Mouse (Mus musculus): ENCODE data around the gene Polr1b. TPM values are rescaled to one million over a fixed set of nuclear protein-coding genes. Genes with fewer than 3 reads are reported as not detected.
A peak's percentile ranks its signal among the peaks of the same experiment; 100 is the strongest.

Polr1b gene
- 9.2 and 11.5 TPM in 2 replicates for polyA plus RNA-seq (2014; fragmentation: Nextera tagmentation; extraction: Ambion mirVana)

DNA sequence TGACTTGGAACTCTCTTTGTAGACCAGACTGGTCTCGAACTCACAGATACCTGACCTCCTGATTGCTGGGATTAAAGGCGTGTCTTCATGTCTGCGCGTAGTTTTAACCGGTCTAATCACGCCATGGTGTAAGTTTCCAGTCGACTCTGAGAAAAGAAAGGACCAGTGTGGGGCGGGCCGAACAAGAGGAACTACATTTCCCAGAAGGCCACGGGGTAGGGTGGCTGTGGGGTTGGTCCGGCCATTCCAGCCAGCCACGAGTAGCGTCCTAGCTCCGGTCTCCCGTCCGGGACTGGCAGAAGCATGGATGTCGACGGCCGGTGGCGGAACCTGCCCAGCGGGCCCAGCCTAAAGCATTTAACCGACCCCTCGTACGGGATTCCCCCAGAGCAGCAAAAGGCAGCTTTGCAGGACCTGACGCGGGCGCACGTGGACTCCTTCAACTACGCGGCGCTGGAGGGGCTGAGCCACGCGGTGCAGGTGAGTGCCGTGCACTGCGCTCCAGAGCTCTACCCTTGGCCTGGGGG is at the start of gene Polr1b:
Polr1b (plus strand) TSS at position 212 of the 527 bp plus-strand sequence.
- H3K27ac ChIP-seq (replicated peaks; ENCODE audit: low read depth, low read length), result no peak within 1 kb of the TSS
- WGBS, result under 1% methylated on average over 34 of the region's 35 CpGs
- H3K9ac ChIP-seq (ENCODE audit: low read depth, low read length), result peak within 1 kb of the TSS; percentile 71
- peak within 1 kb of the TSS; percentile 58 for H3K4me2 ChIP-seq (ENCODE audit: low read depth, low read length)
- DNase-seq (ENCODE audit: low spot score) (peak; percentile 97), ATAC-seq (ENCODE audit: low read depth) (peak; percentile 100)
- H3K36me3 ChIP-seq (ENCODE audit: control insufficient read depth, insufficient read depth, low read length), result peaks cover 32% of the 10 kb centered on the region
- H3K9me3 ChIP-seq (ENCODE audit: control insufficient read depth, low read length), result no peaks in the 10 kb centered on the region
- peak within 1 kb of the TSS; percentile 71 for H3K4me3 ChIP-seq (ENCODE audit: low read depth, low read length)
- H3K4me1 ChIP-seq (ENCODE audit: control insufficient read depth, insufficient read depth, low read length), result no peaks in the 10 kb centered on the region; the same call in 1 of the 2 replicates
- H3K27me3 ChIP-seq (replicated peaks; ENCODE audit: control insufficient read depth, insufficient read depth, low read length), result no peaks in the 10 kb centered on the region

DNA sequence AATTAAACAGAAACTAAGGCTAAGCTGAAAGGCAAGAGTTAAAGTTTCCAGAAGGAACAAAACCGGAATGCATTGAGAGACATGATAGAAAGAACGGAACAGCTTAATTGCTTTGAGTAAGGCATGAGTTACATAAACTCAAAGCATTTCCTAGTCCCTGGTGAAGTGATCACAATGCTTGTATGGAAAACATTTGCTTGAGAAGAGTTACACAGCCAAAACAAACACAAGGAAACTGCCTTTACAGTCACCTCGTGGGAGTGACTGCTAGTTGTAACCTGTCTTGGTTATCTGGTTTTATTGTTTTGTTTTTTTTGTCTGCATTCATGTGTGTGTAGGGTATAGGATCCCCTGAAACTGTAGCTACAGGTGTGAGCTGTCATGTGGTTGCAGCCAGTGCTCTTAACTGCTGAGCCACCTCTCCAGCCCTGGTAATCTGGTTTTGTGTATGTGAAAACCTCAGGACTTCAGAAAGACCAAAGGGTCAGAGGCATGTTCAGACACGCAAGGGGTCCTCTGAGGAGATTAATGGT is 48.3 kb upstream of the Polr1b start:
- Histone ChIP-seq H3K27ac (replicated peaks; ENCODE audit: low read depth, low read length) (no peak overlapping the region), H3K9me3 (ENCODE audit: control insufficient read depth, low read length) (0 out of 2 replicates have a peak, but pooled peaks cover 6% of the 10 kb centered on the region), H3K4me1 (ENCODE audit: control insufficient read depth, insufficient read depth, low read length) (no peaks in the 10 kb centered on the region), H3K36me3 (ENCODE audit: control insufficient read depth, insufficient read depth, low read length) (no peaks in the 10 kb centered on the region), H3K4me2 (ENCODE audit: low read depth, low read length) (no peak overlapping the region), H3K9ac (ENCODE audit: low read depth, low read length) (no peak overlapping the region), H3K27me3 (replicated peaks; ENCODE audit: control insufficient read depth, insufficient read depth, low read length) (no peaks in the 10 kb centered on the region), H3K4me3 (ENCODE audit: low read depth, low read length) (no peak overlapping the region)
- 41% methylated on average over 4 of the region's 4 CpGs for WGBS
- ATAC-seq (ENCODE audit: low read depth) (no peak), DNase-seq (ENCODE audit: low spot score) (peak; percentile 23)

DNA sequence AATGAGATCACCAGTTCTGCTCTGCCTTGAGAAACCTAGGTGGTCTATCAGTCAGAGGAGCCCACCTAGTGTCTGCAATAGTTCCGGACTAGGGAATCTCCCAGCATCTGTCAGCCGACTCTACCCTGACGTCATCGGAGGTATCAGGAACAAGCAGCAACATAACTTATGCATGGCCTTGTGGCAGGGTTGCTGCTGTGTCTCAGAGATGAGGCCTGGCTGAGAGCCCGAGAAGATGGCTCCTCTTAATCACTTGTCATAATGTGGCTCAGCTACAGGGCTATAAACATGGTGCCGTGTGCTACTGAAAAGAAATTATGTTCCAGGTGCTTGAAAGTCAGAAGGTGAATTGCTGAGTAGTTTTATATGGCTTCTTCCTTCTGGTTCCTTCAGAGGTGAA is 45.1 kb upstream of the Polr1b start:
- DNase-seq (ENCODE audit: low spot score) (no peak), ATAC-seq (ENCODE audit: low read depth) (no peak)
- no peak overlapping the region for H3K4me3 ChIP-seq (ENCODE audit: low read depth, low read length)
- no peak overlapping the region for H3K9ac ChIP-seq (ENCODE audit: low read depth, low read length)
- H3K4me2 ChIP-seq (ENCODE audit: low read depth, low read length), result no peak overlapping the region
- H3K27me3 ChIP-seq (replicated peaks; ENCODE audit: control insufficient read depth, insufficient read depth, low read length), result no peaks in the 10 kb centered on the region
- no peak overlapping the region for H3K27ac ChIP-seq (replicated peaks; ENCODE audit: low read depth, low read length)
- no peaks in the 10 kb centered on the region for H3K36me3 ChIP-seq (ENCODE audit: control insufficient read depth, insufficient read depth, low read length)
- 86% methylated on average over 6 of the region's 6 CpGs for WGBS
- peaks cover 14% of the 10 kb centered on the region; the same call in 1 of the 2 replicates for H3K9me3 ChIP-seq (ENCODE audit: control insufficient read depth, low read length)
- no peaks in the 10 kb centered on the region for H3K4me1 ChIP-seq (ENCODE audit: control insufficient read depth, insufficient read depth, low read length)

DNA sequence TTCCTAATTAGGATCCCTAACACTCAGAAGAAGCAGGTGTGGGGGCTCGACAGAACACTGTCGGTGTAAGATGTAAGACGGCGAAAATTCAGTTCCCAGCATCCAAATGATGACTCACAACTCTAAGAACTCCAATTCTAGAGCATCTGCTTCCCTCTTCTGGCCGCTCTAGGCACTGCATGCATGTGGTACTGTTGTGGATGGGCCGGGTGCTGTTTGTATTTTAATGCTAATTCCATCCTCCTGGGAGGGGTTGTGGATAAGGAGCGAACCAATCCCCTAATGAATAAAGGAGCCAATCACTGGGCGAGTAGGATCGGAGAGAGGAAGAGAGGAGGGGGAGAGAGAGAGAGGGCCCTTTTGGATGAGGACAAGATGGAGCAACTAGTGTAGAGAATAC is 44.2 kb upstream of the Polr1b start:
- 43% methylated on average over 9 of the region's 9 CpGs for WGBS
- ATAC-seq (ENCODE audit: low read depth), result no peak
- H3K36me3 ChIP-seq (ENCODE audit: control insufficient read depth, insufficient read depth, low read length), result no peaks in the 10 kb centered on the region
- no peaks in the 10 kb centered on the region for H3K27me3 ChIP-seq (replicated peaks; ENCODE audit: control insufficient read depth, insufficient read depth, low read length)
- H3K9ac ChIP-seq (ENCODE audit: low read depth, low read length), result no peak overlapping the region
- peaks cover 14% of the 10 kb centered on the region; the same call in 1 of the 2 replicates for H3K9me3 ChIP-seq (ENCODE audit: control insufficient read depth, low read length)
- no peaks in the 10 kb centered on the region for H3K4me1 ChIP-seq (ENCODE audit: control insufficient read depth, insufficient read depth, low read length)
- no peak for DNase-seq (ENCODE audit: low spot score)
- no peak overlapping the region for H3K4me2 ChIP-seq (ENCODE audit: low read depth, low read length)
- no peak overlapping the region for H3K4me3 ChIP-seq (ENCODE audit: low read depth, low read length)
- no peak overlapping the region for H3K27ac ChIP-seq (replicated peaks; ENCODE audit: low read depth, low read length)

DNA sequence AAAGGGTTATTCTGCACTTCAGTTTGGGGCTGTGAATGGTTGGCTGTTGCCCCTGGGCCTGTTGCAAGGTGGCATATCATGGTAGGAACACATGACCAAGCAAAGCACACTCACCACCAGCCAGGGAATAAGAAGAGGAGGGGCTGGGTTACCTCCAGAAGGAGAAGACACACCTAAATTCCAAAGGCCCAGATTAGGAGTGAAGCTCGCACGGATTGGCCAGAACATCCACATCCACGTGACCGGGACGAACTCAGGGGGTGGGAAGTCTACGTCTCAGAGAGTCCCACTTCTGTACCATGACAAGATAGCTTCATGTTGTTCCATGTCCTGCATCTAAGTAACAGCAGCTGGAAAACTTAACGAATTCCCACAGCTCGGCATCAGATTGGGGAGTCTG is 43.5 kb upstream of the Polr1b start:
- H3K27me3 ChIP-seq (replicated peaks; ENCODE audit: control insufficient read depth, insufficient read depth, low read length), result no peaks in the 10 kb centered on the region
- H3K36me3 ChIP-seq (ENCODE audit: control insufficient read depth, insufficient read depth, low read length), result no peaks in the 10 kb centered on the region
- no peak overlapping the region for H3K27ac ChIP-seq (replicated peaks; ENCODE audit: low read depth, low read length)
- ATAC-seq (ENCODE audit: low read depth) (no peak), DNase-seq (ENCODE audit: low spot score) (no peak)
- 94% methylated on average over 8 of the region's 8 CpGs for WGBS
- H3K9me3 ChIP-seq (ENCODE audit: control insufficient read depth, low read length), result peaks cover 14% of the 10 kb centered on the region; the same call in 1 of the 2 replicates
- no peaks in the 10 kb centered on the region for H3K4me1 ChIP-seq (ENCODE audit: control insufficient read depth, insufficient read depth, low read length)
- no peak overlapping the region for H3K4me3 ChIP-seq (ENCODE audit: low read depth, low read length)
- H3K9ac ChIP-seq (ENCODE audit: low read depth, low read length), result no peak overlapping the region
- H3K4me2 ChIP-seq (ENCODE audit: low read depth, low read length), result no peak overlapping the region

DNA sequence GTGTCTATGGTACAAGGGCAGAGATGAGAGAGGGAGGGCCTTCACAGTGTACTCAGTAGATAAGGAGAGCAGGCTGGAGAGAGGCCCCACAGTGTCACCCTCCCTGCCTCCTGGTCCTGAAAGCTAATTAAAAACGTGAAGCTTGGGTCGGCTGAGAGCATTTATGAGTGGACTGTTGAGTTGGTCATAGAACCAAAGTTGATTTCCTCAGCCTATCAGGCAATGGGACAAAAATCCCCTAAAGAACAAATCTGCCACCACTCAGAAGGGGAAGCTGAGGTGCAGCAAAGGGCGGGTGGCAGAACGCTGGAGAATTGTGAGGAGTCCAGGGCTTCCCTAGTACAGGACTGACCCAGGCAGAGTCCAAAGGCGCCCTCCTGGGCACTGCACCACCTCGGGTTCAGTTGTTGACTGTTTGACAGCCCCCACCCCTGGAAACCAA is 42.9 kb upstream of the Polr1b start:
- no peak for DNase-seq (ENCODE audit: low spot score)
- H3K27ac ChIP-seq (replicated peaks; ENCODE audit: low read depth, low read length), result no peak overlapping the region
- H3K4me2 ChIP-seq (ENCODE audit: low read depth, low read length), result no peak overlapping the region
- H3K4me1 ChIP-seq (ENCODE audit: control insufficient read depth, insufficient read depth, low read length), result no peaks in the 10 kb centered on the region
- no peak overlapping the region for H3K9ac ChIP-seq (ENCODE audit: low read depth, low read length)
- H3K36me3 ChIP-seq (ENCODE audit: control insufficient read depth, insufficient read depth, low read length), result no peaks in the 10 kb centered on the region
- H3K9me3 ChIP-seq (ENCODE audit: control insufficient read depth, low read length), result peaks cover 14% of the 10 kb centered on the region; the same call in 1 of the 2 replicates
- 88% methylated on average over 6 of the region's 6 CpGs for WGBS
- H3K27me3 ChIP-seq (replicated peaks; ENCODE audit: control insufficient read depth, insufficient read depth, low read length), result no peaks in the 10 kb centered on the region
- no peak overlapping the region for H3K4me3 ChIP-seq (ENCODE audit: low read depth, low read length)
- ATAC-seq (ENCODE audit: low read depth), result no peak

DNA sequence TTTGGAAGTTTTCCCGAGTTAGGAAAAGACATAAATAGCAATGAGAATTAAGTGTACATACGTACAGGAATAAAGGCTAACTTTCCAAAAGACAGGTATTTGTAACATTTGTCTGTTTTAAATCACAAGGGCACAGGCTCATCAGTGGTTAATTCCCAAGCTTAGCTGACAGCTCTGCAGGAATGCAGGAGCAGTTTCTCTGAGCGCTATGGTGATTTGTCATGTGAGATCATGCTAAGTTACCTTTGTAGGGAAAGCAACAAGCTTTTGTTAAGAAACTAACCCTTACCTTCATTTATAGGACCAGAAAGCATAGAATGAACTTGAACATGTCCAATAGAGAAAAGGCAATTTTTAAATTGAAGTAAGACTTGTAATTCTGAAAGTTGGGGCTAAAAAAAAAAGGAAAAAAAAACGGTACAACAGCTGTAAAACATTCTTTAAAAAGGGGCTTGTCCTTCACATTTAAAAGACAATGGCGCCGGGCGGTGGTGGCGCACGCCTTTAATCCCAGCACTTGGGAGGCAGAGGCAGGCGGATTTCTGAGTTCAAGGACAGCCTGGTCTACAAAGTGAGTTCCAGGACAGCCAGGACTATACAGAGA is 39.2 kb upstream of the Polr1b start:
- no peak overlapping the region for H3K9ac ChIP-seq (ENCODE audit: low read depth, low read length)
- WGBS, result 71% methylated on average over 10 of the region's 10 CpGs
- no peak for DNase-seq (ENCODE audit: low spot score)

DNA sequence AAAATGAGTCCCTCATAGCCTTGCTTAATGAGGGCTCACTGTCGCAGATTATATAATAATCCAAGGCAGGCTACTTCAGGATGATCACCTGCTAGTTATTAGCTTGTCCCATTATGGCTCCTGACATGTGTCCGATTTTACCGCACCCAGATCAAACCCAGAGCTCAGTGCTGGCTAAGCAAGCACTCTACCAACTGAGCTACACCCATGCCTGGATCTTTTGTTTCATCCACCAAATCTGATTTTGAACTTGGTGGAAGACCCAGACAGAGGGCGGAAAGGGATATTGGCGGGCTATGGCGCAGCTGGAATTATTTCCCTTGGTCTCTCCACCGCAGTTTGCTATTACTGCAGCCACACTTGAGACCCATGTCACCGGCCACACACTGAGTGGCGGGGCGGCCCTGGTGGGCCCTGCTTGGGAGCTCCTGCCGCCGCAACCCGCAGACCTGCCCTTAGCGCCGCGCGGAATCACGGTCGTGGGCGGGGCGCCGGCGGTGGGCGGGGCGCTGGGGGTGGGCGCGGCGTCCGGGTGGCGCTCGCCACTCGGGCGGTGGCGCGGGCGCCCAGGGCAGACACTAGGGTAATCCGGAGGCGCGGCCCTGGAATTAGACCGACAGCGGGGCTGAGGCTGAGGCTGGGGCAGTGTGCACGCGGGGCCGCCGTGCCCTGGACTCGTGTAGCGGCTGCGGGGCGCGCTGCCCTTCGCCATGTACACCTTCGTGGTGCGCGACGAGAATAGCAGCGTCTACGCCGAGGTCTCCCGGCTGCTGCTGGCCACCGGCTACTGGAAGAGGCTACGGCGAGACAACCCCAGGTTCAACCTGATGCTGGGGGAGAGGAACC is 35.1 kb upstream of the Polr1b start, which contains the start of gene Ttl:
Ttl (plus strand) TSS at position 506 of the 846 bp plus-strand sequence.
- peak; percentile 96 for ATAC-seq (ENCODE audit: low read depth)
- Histone ChIP-seq H3K9ac (ENCODE audit: low read depth, low read length) (peak within 1 kb of the TSS; percentile 72), H3K27me3 (replicated peaks; ENCODE audit: control insufficient read depth, insufficient read depth, low read length) (no peaks in the 10 kb centered on the region), H3K4me3 (ENCODE audit: low read depth, low read length) (peak within 1 kb of the TSS; percentile 89), H3K4me2 (ENCODE audit: low read depth, low read length) (peak within 1 kb of the TSS; percentile 56), H3K9me3 (ENCODE audit: control insufficient read depth, low read length) (no peaks in the 10 kb centered on the region), H3K27ac (replicated peaks; ENCODE audit: low read depth, low read length) (peak within 1 kb of the TSS; percentile 84), H3K4me1 (ENCODE audit: control insufficient read depth, insufficient read depth, low read length) (peaks cover 9% of the 10 kb centered on the region; the same call in 1 of the 2 replicates), H3K36me3 (ENCODE audit: control insufficient read depth, insufficient read depth, low read length) (no peaks in the 10 kb centered on the region)
- under 1% methylated on average over 39 of the region's 62 CpGs for WGBS
- peak; percentile 80 for DNase-seq (ENCODE audit: low spot score)

More for the DNA sequence above, 39.2 kb upstream of the Polr1b start:
- Histone ChIP-seq H3K4me2 (ENCODE audit: low read depth, low read length) (no peak overlapping the region), H3K9me3 (ENCODE audit: control insufficient read depth, low read length) (peaks cover 9% of the 10 kb centered on the region; the same call in 1 of the 2 replicates), H3K27me3 (replicated peaks; ENCODE audit: control insufficient read depth, insufficient read depth, low read length) (no peaks in the 10 kb centered on the region), H3K4me1 (ENCODE audit: control insufficient read depth, insufficient read depth, low read length) (no peaks in the 10 kb centered on the region), H3K36me3 (ENCODE audit: control insufficient read depth, insufficient read depth, low read length) (no peaks in the 10 kb centered on the region), H3K4me3 (ENCODE audit: low read depth, low read length) (no peak overlapping the region), H3K27ac (replicated peaks; ENCODE audit: low read depth, low read length) (no peak overlapping the region)
- no peak for ATAC-seq (ENCODE audit: low read depth)

Measured in embryonic facial prominence, embryonic 14.5 days (tissue).